Mouse (Mus musculus): ENCODE results near the gene Ttc28.

GRCm38 (mm10) chr5:111231769-111232168 lies 352.2 kb downstream of the Ttc28 start:
- no peak for TF ChIP-seq USF2 (conservative IDR thresholded peaks at IDR 0.05; ENCODE audit: low read depth, low read length)
- no peak for TF ChIP-seq MXI1 (IDR thresholded peaks at IDR 0.05; ENCODE audit: low read depth, low read length)
- no peak for TF ChIP-seq CHD2 (IDR thresholded peaks at IDR 0.05; ENCODE audit: low read length)
- TF ChIP-seq POLR2A (IDR thresholded peaks at IDR 0.05; ENCODE audit: low read depth, low read length), result no peak
- no peak for TF ChIP-seq IRF4 (IDR thresholded peaks at IDR 0.05; ENCODE audit: low read depth, low read length)
- TF ChIP-seq JUND (conservative IDR thresholded peaks at IDR 0.05; ENCODE audit: low read depth, low read length), result no peak
- no peak for TF ChIP-seq ZKSCAN1 (IDR thresholded peaks at IDR 0.05; ENCODE audit: borderline replicate concordance, low read depth, low read length)
- no peak for TF ChIP-seq USF1 (IDR thresholded peaks at IDR 0.05; ENCODE audit: low read depth, low read length)
- TF ChIP-seq CTCF (conservative IDR thresholded peaks at IDR 0.05 in 1 of 2, IDR thresholded peaks at IDR 0.05 in 1 of 2; ENCODE audit: low read depth in 2 of 2, low read length in 2 of 2), result no peak

Measured in CH12.LX (cell line).